Mouse (Mus musculus) Patski (cell line): ENCODE measurements at regions not wholly inside any gene's neighbourhood (a gene's known extent, or its start where the extent isn't known, plus 50 kb on each side); places are given as distances from the start of the nearest gene placed in this dataset.

ENCODE experiments used
- ATAC-seq: fragments of 100-300 bp; one replicate; pipeline ENCODE4 v1.8.0; 2021
- CTCF ChIA-PET: fragments of 350-600 bp; sonication (Branson Sonifier 250); formaldehyde crosslinking; loops from one replicate; lab custom pipeline; 2022; ENCODE audit warnings: inconsistent platforms; lab: Charles Lee
- POLR2A ChIA-PET: fragments of 350-600 bp; sonication (Branson Sonifier 250); formaldehyde crosslinking; loops from one replicate; lab custom pipeline; 2022; ENCODE audit warnings: antibody characterized with exemption, inconsistent platforms; lab: Charles Lee
- DNase-seq: peaks from one replicate; pipeline ENCODE4 v3.0.0-alpha.2; 2011; ENCODE audit warnings: low read depth, low spot score
- H3K27me3 ChIP-seq: fragments of 371-371 bp; one replicate; pipeline ENCODE4 v1.5.1; 2021
- CTCF ChIP-seq: fragments of 100-300 bp; IDR thresholded peaks from one replicate; pipeline ENCODE4 v1.5.1; 2021
- in situ Hi-C: fragments of 300-500 bp; cut with MboI; formaldehyde crosslinking; loops from 3 replicates; pipeline ENCODE4 v1.11.1; 2018; ENCODE audit warnings: low pct_unique_long_range_greater_than_20kb, mixed read lengths

- H3K27me3 ChIP-seq = no peaks in the 10 kb centered on the region
- ATAC-seq = no peak
- CTCF ChIA-PET = interaction anchor here (0.9 kb wide), 1 partner anchor 29 kb away, joined by 3 read pairs; no protein-coding TSS in a partner anchor
- no peak for TF ChIP-seq CTCF
- POLR2A ChIA-PET = no interaction called here
- in situ Hi-C loops = loop anchor here (10.0 kb wide), 1 partner anchor 79 kb away; no protein-coding TSS in a partner anchor
- no peak for DNase-seq
These were observed 55.6 kb upstream of the Zfp217 start for GRCm38 (mm10) chr2:170203496-170203895.

DNA sequence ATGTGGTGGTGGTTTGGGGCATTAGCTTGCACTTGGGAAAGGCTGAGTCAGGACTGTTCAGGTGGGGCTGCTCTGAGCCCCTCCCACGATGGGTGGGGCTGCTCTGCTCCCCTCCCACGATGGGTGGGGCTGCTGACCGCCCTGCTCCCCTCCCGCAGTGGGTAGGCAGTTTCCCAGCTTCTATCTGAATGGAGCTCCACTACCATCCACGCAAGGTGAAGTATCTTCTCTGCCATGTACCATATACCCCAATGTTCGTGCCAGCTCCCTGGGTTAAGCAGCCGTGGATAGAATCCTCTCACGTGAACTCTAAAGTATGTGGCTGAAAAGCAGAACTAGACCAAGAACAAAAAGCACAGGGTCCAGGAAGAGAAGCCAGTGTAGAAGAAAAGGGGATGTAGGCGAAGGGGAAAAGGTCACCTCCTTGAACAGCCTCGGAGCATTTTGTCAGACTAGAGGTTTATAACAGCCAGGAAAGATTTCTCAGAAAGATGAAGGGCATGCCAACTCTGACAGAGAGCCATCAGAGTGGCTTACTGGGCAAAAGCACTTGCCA lies 54.0 kb upstream of the Zfp217 start:
- H3K27me3 ChIP-seq = no peaks in the 10 kb centered on the region
- POLR2A ChIA-PET = no interaction called here
- in situ Hi-C loops = loop anchor here (10.0 kb wide), 1 partner anchor 77 kb away; no protein-coding TSS in a partner anchor
- no peak for ATAC-seq
- no peak for DNase-seq
- no peak for TF ChIP-seq CTCF
- CTCF ChIA-PET = no interaction called here
